Mouse (Mus musculus) olfactory bulb, adult 2 months (tissue): ENCODE results near the gene Ndufv1. TPM values are rescaled to one million over a fixed set of nuclear protein-coding genes. Genes with fewer than 3 reads are reported as not detected.
A peak's percentile ranks its signal among the peaks of the same experiment; 100 is the strongest.
"Not testable (repeated sequence)": the region's sequence is repeated elsewhere in the genome, so short reads cannot be mapped to it uniquely, and the experiment has no call there.

Experiments used
- H3K27ac ChIP-seq: fragments of 200-500 bp; 2 replicates; pipeline ENCODE4 v1.5.1; 2012; ENCODE audit warnings: low read depth, low read length; ENCODE audit not compliant: insufficient read depth
- H3K4me1 ChIP-seq: fragments of 200-500 bp; 2 replicates; pipeline ENCODE4 v1.6.1; 2012; ENCODE audit warnings: low read length; ENCODE audit not compliant: control insufficient read depth, insufficient read depth
- H3K4me3 ChIP-seq: fragments of 200-500 bp; 2 replicates; pipeline ENCODE4 v1.5.1; 2012; ENCODE audit warnings: mild to moderate bottlenecking, low read depth, low read length, moderate library complexity; ENCODE audit not compliant: insufficient read depth
- CTCF ChIP-seq: fragments of 200-500 bp; IDR thresholded peaks from 2 replicates; pipeline ENCODE4 v1.5.1; 2012; ENCODE audit warnings: low read depth, mild to moderate bottlenecking, low read length, moderate library complexity; ENCODE audit not compliant: insufficient read depth
- POLR2A ChIP-seq: fragments of 200-500 bp; IDR thresholded peaks from 2 replicates; pipeline ENCODE4 v1.6.1; 2012; ENCODE audit warnings: mild to moderate bottlenecking, low read depth, low read length, moderate library complexity; ENCODE audit not compliant: insufficient read depth
- WGBS: fragments of 180-500 bp; shearing (Covaris S2); methylation state at CpG from one replicate; pipeline ENCODE4 v1.1.7; 2018; 5-methylcytosine and 5-hydroxymethylcytosine counted together
- polyA plus RNA-seq: library from polyadenylated mRNA; stranded (reverse); fragments of >200 nt; gene quantifications from 2 replicates; pipeline ENCODE4 v1.2.4, GENCODE M21; 2012; ENCODE audit warnings: low replicate concordance; ENCODE audit not compliant: missing spikeins, insufficient read depth, insufficient read length

The Ndufv1 gene
- polyA plus RNA-seq, result 777 TPM in 1 of 2 replicates, not detected in the other

GRCm38 (mm10) chr19:4012432-4013022 is at the start of gene Ndufv1:
Gene Ndufv1, minus strand, starts transcription at chr19:4012806.
- Histone ChIP-seq H3K4me3 (peak within 1 kb of the TSS; percentile 92), H3K27ac (peak within 1 kb of the TSS; percentile 77), H3K4me1 (peaks cover 15% of the 10 kb centered on the region)
- under 1% methylated on average over 45 of the region's 45 CpGs for WGBS
- no peak for TF ChIP-seq CTCF
- peak; percentile 86 for TF ChIP-seq POLR2A

DNA sequence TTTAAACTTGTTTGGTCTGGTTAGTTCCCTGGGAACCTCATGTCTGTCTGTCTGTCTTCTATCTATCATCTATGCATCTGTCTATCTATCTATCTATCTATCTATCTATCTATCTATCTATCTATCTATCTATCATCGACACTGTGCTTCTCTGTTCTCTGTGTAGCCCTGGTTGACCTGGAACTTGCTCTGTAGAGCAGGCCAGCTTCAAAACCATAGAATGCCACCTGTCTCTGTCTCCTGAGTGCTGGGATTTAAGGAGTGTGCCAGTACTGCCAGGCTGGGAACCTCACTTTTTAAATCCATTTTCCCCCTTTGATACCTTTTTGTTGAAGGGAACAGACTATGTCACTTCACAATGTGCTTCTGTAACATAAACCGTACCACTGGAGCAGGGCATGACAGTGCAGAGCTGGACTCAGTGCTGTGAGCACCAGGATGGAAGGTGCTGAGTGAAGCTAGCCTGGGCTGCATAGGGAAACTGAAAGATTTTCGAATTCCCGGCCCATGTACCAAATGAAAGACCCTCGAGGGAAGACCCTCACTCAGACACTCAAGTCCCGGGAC is 48.4 kb upstream of the Ndufv1 start:
- 83% methylated on average over 6 of the region's 6 CpGs for WGBS
- Histone ChIP-seq H3K4me1 (no peaks in the 10 kb centered on the region), H3K4me3 (no peak overlapping the region), H3K27ac (no peak overlapping the region)
- TF ChIP-seq CTCF, result no peak
- TF ChIP-seq POLR2A, result no peak

- H3K27ac ChIP-seq, H3K4me1 ChIP-seq, H3K4me3 ChIP-seq: not testable (repeated sequence)
- WGBS, result 90% methylated on average over 8 of the region's 8 CpGs
These were observed 47.7 kb upstream of the Ndufv1 start for GRCm38 (mm10) chr19:4060044-4060898.

- TF ChIP-seq POLR2A, result no peak
- no peak for TF ChIP-seq CTCF
- Histone ChIP-seq H3K4me1 (no peaks in the 10 kb centered on the region), H3K4me3 (no peak within 1 kb of the TSS), H3K27ac (no peak within 1 kb of the TSS)
- 82% methylated on average over 15 of the region's 15 CpGs for WGBS
These were observed 46.6 kb upstream of the Ndufv1 start, which contains the start of gene Gstp3 for GRCm38 (mm10) chr19:4059069-4059740. Gene Gstp3, minus strand, starts transcription at chr19:4059569.

DNA sequence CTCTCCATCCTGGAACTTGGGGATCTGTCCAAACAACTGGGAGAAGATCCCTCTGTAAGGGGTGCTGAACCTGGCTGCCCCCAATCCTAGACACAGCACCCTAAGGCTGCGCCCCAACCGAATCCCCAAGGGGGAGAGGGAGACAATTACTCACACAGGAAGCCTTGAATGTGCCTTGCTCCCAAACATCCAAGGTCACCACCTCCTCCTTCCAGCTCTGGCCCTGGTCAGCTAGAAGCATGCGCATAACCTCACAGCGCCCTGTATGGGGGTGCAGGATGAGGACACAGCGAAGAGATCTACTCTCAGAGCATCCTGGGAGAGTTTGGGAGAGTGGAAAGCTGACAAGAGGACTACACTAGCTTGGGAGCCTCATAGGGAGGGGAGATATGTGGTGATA is 46.0 kb upstream of the Ndufv1 start:
- Histone ChIP-seq H3K27ac (no peak overlapping the region), H3K4me3 (no peak overlapping the region), H3K4me1 (no peaks in the 10 kb centered on the region)
- 96% methylated on average over 5 of the region's 5 CpGs for WGBS
- TF ChIP-seq POLR2A (no peak), CTCF (no peak)

GRCm38 (mm10) chr19:4057962-4058361 is 45.4 kb upstream of the Ndufv1 start:
- no peak overlapping the region for H3K4me3 ChIP-seq
- no peaks in the 10 kb centered on the region for H3K4me1 ChIP-seq
- no peak overlapping the region for H3K27ac ChIP-seq
- TF ChIP-seq POLR2A (no peak), CTCF (no peak)
- WGBS, result 98% methylated on average over 7 of the region's 7 CpGs

DNA sequence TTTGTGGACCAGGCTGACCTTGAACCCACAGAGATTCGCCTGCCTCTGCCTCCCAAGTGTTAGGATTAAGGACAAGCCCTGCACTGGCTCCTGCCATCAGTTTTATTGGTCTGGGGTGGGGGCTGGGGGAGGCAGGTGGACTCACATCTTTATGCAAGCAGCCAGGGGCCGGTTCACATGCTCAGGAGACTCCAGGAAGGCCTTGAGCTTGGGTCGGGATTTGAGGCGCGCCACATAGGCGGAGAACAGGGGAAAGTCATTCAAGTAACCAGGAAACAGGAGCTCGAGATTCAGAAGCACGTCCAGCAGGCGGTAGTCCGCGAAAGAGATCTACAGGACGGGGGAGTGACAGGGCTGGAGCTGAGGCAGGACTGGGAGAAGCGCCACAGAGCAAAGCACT is 44.8 kb upstream of the Ndufv1 start:
- no peak overlapping the region for H3K27ac ChIP-seq
- TF ChIP-seq POLR2A (no peak), CTCF (no peak)
- no peak overlapping the region for H3K4me3 ChIP-seq
- 89% methylated on average over 13 of the region's 13 CpGs for WGBS
- no peaks in the 10 kb centered on the region for H3K4me1 ChIP-seq

GRCm38 (mm10) chr19:4056727-4057126 is 44.1 kb upstream of the Ndufv1 start:
- Histone ChIP-seq H3K4me1 (no peaks in the 10 kb centered on the region), H3K27ac (no peak overlapping the region), H3K4me3 (no peak overlapping the region)
- TF ChIP-seq POLR2A (no peak), CTCF (no peak)
- WGBS, result 63% methylated on average over 4 of the region's 4 CpGs

DNA sequence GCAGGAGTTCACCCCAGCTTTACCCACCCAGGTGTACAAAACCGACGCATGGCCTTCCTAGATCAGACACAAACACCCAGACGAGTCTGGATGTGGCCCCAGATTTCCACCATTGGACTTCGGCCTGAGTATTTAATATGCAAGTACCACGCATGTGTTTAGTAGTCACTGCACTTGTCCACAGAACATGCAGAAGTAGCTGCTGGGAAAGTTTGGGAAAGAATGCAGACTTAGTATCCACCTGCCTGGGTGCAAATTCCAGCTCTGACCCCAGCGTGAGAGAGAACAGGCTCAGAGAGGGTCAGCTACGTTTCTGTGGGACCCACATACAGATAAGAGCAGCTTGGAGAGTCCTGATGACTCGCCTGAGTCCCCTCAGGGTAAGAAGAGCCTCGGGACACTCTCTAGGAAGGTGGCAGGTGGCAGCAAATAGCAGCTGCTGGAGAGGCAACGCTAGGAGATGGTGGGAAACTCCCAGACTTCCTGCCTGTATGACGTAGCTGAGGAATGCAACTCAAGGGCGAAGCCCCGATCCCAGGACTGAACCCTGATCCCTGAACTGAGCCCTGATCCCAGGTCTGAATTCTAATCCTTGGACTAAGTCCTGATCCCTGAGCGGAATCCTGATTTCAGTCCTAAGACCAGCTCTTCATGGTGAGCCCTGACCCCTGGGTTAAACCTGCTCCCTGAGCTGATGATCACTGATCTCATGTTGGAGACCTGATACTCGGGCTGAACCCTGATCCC is 43.5 kb upstream of the Ndufv1 start:
- TF ChIP-seq CTCF (no peak), POLR2A (no peak)
- 67% methylated on average over 15 of the region's 15 CpGs for WGBS
- Histone ChIP-seq H3K27ac (no peak overlapping the region), H3K4me1 (no peaks in the 10 kb centered on the region), H3K4me3 (no peak overlapping the region)
